Mouse (Mus musculus): ENCODE measurements around the gene Npdc1.
A peak's percentile ranks its signal among the peaks of the same experiment; 100 is the strongest.
"Not testable (repeated sequence)": the region's sequence is repeated elsewhere in the genome, so short reads cannot be mapped to it uniquely, and the experiment has no call there.

The Npdc1 gene

GRCm38 (mm10) chr2:25395721-25396596 lies 3.2 kb upstream of the Npdc1 start, which contains the start of gene Entpd2:
Gene Entpd2 (plus strand): TSS chr2:25395874.
- DNase-seq (ENCODE audit: low spot score in 2 of 2) = no peak

- DNase-seq (ENCODE audit: low spot score in 2 of 2) = peak in 1 of 2 experiments; percentile 26
Measured at GRCm38 (mm10) chr2:25396597-25396983, 2.6 kb upstream of the Npdc1 start.

GRCm38 (mm10) chr2:25397010-25397409 lies 2.1 kb upstream of the Npdc1 start:
- DNase-seq (ENCODE audit: low spot score in 2 of 2) = no peak

- no peak for DNase-seq (ENCODE audit: low spot score in 2 of 2)
Measured at GRCm38 (mm10) chr2:25398065-25398464, 1.1 kb upstream of the Npdc1 start.

GRCm38 (mm10) chr2:25400291-25400690 lies 1.1 kb downstream of the Npdc1 start:
- DNase-seq (ENCODE audit: low spot score in 2 of 2) = no peak

GRCm38 (mm10) chr2:25400764-25401163 lies 1.6 kb downstream of the Npdc1 start:
- peak; percentile 61 to 67 for DNase-seq (ENCODE audit: low spot score in 2 of 2)

- DNase-seq (ENCODE audit: low spot score in 2 of 2) = peak; percentile 69 to 82
Measured at GRCm38 (mm10) chr2:25402377-25402971, 3.3 kb downstream of the Npdc1 start.

- peak; percentile 92 to 95 for DNase-seq (ENCODE audit: low spot score in 2 of 2)
Measured at GRCm38 (mm10) chr2:25402972-25403601, 3.9 kb downstream of the Npdc1 start.

GRCm38 (mm10) chr2:25403994-25404393 lies 4.8 kb downstream of the Npdc1 start:
- no peak for DNase-seq (ENCODE audit: low spot score in 2 of 2)

- DNase-seq (ENCODE audit: low spot score in 2 of 2) = no peak
Measured at GRCm38 (mm10) chr2:25408908-25409307, 9.8 kb downstream of the Npdc1 start.

- not testable (repeated sequence) for DNase-seq (ENCODE audit: low spot score in 2 of 2)
Measured at GRCm38 (mm10) chr2:25413436-25413835, 14.3 kb downstream of the Npdc1 start.

- DNase-seq (ENCODE audit: low spot score in 2 of 2) = no peak
Measured at GRCm38 (mm10) chr2:25417426-25417825, 18.3 kb downstream of the Npdc1 start.

- peak; percentile 25 to 50 for DNase-seq (ENCODE audit: low spot score in 2 of 2)
Measured at GRCm38 (mm10) chr2:25421896-25422295, 22.7 kb downstream of the Npdc1 start.

- DNase-seq (ENCODE audit: low spot score in 2 of 2) = no peak
Measured at GRCm38 (mm10) chr2:25422587-25423410, 23.6 kb downstream of the Npdc1 start, which contains the start of gene Fut7. Gene Fut7 (plus strand): TSS chr2:25423267.

GRCm38 (mm10) chr2:25423626-25424025 lies 24.5 kb downstream of the Npdc1 start:
- DNase-seq (ENCODE audit: low spot score in 2 of 2) = no peak

GRCm38 (mm10) chr2:25425481-25425880 lies 26.3 kb downstream of the Npdc1 start:
- DNase-seq (ENCODE audit: low spot score in 2 of 2) = no peak

GRCm38 (mm10) chr2:25426721-25427191 lies 27.6 kb downstream of the Npdc1 start:
- DNase-seq (ENCODE audit: low spot score in 2 of 2) = peak; percentile 66 to 69

- DNase-seq (ENCODE audit: low spot score in 2 of 2) = no peak
Measured at GRCm38 (mm10) chr2:25427256-25427655, 28.1 kb downstream of the Npdc1 start.

GRCm38 (mm10) chr2:25428442-25429236 lies 29.5 kb downstream of the Npdc1 start, which contains the start of gene Abca2:
Gene Abca2 (plus strand): TSS chr2:25428703.
- peak; percentile 95 to 96 for DNase-seq (ENCODE audit: low spot score in 2 of 2)

- peak in 1 of 2 experiments; percentile 21 for DNase-seq (ENCODE audit: low spot score in 2 of 2)
Measured at GRCm38 (mm10) chr2:25429435-25430180, 30.5 kb downstream of the Npdc1 start.

All from right cerebral cortex, adult 2 months (tissue).